Mouse (Mus musculus) heart, embryonic 11.5 days (tissue): ENCODE data around the gene Wrap53. TPM values are rescaled to one million over a fixed set of nuclear protein-coding genes. Genes with fewer than 3 reads are reported as not detected.
A peak's percentile ranks its signal among the peaks of the same experiment; 100 is the strongest.

Experiments
- ATAC-seq: fragments of 200-750 bp; cut with Nextera tagmentation; replicated peaks from 2 replicates; pipeline ENCODE4 v1.8.0; 2017; ENCODE audit warnings: moderate library complexity; ENCODE audit not compliant: insufficient number of reproducible peaks, low FRiP score, low TSS enrichment
- H3K27ac ChIP-seq: fragments of 300-500 bp; sonication (generic); 2 replicates; pipeline ENCODE4 v1.5.1; 2014; ENCODE audit warnings: mild to moderate bottlenecking, low read depth, low read length
- H3K27me3 ChIP-seq: fragments of 300-500 bp; sonication (generic); 2 replicates; pipeline ENCODE4 v1.6.1; 2014; ENCODE audit warnings: mild to moderate bottlenecking, low read length, mixed read lengths; ENCODE audit not compliant: control insufficient read depth, insufficient read depth
- H3K36me3 ChIP-seq: fragments of 300-500 bp; sonication (generic); 2 replicates; pipeline ENCODE4 v1.6.1; 2014; ENCODE audit warnings: mild to moderate bottlenecking, low read length, moderate library complexity, mixed read lengths; ENCODE audit not compliant: control insufficient read depth, insufficient read depth
- H3K4me1 ChIP-seq: fragments of 300-500 bp; sonication (generic); 2 replicates; pipeline ENCODE4 v1.6.1; 2014; ENCODE audit warnings: low read length; ENCODE audit not compliant: control insufficient read depth, insufficient read depth
- H3K4me2 ChIP-seq: fragments of 300-500 bp; sonication (generic); 2 replicates; pipeline ENCODE4 v1.6.1; 2014; ENCODE audit warnings: mild to moderate bottlenecking, moderate library complexity
- H3K4me3 ChIP-seq: fragments of 300-500 bp; sonication (generic); 2 replicates; pipeline ENCODE4 v1.5.1; 2014; ENCODE audit warnings: low read depth, low read length
- H3K9ac ChIP-seq: fragments of 300-500 bp; sonication (generic); 2 replicates; pipeline ENCODE4 v1.6.1; 2014; ENCODE audit warnings: mild to moderate bottlenecking, low read depth, low read length, moderate library complexity
- H3K9me3 ChIP-seq: fragments of 300-500 bp; sonication (generic); replicated peaks from 2 replicates; pipeline ENCODE4 v1.6.1; 2016; ENCODE audit warnings: low read length; ENCODE audit not compliant: control insufficient read depth
- WGBS: fragments of 180-500 bp; shearing (Covaris S2); extraction: QIAGEN DNeasy Blood & Tissue Kit; methylation state at CpG from one replicate; pipeline ENCODE4 v1.1.7; 2014; ENCODE audit not compliant: insufficient replicate concordance; 5-methylcytosine and 5-hydroxymethylcytosine counted together
- polyA plus RNA-seq: library from polyadenylated mRNA; unstranded; fragments of >200 nt; fragmentation: Nextera tagmentation; extraction: Ambion mirVana; gene quantifications from 2 replicates; pipeline ENCODE4 v1.2.1, GENCODE M21; 2014

The Wrap53 gene
- polyA plus RNA-seq, 1 experiment from 2014 or later: 20.3 TPM

DNA sequence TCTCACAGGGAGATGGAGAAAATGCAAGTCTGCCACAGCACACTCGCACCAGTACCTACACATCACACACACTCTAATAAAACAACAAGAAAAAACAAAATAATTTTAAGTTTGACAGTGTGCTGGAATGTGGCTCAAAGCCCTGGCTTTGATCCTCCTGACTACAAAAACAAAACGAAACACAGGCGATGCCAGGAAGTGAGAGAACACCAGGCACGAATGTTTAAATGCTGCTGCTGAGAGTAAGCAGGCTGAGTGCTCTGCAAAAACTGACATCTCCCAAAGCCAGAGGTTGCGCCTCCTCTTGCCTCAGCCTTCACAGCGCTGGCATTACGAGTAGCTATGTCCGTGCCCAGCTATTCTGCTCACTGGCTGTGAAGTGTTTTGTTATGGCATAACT is 14.9 kb downstream of the Wrap53 start:
- no peak overlapping the region for H3K9ac ChIP-seq
- ATAC-seq: no peak
- no peak overlapping the region for H3K4me2 ChIP-seq
- peaks cover 35% of the 10 kb centered on the region for H3K4me1 ChIP-seq
- H3K36me3 ChIP-seq: peaks cover 2% of the 10 kb centered on the region
- 68% methylated on average over 8 of the region's 8 CpGs for WGBS
- no peak overlapping the region for H3K27ac ChIP-seq
- no peaks in the 10 kb centered on the region for H3K9me3 ChIP-seq
- H3K27me3 ChIP-seq: peaks cover 6% of the 10 kb centered on the region; the same call in 1 of the 2 replicates
- H3K4me3 ChIP-seq: no peak overlapping the region

DNA sequence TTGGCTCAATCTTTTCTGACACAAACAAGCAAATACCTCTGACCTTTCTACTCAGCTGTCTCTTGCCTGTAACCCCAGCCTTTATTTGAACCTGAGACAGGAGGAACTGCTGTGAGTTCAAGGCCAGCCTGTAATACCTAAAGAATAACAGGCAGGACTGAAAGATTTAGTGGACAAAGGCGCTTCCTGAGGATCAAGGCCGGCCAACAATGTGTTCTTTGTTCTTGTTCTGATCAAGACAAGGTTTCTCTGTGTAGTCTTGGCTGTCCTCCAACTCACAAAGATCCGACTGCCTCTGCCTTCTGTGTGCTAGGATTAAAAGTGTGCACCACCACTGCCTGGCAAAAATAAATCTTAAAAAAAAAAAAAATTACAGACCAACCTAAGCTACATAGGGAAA is 15.7 kb downstream of the Wrap53 start:
- Histone ChIP-seq H3K4me2 (no peak overlapping the region; the same call in 1 of the 2 replicates), H3K9me3 (no peaks in the 10 kb centered on the region), H3K4me1 (peaks cover 39% of the 10 kb centered on the region), H3K27me3 (peaks cover 6% of the 10 kb centered on the region; the same call in 1 of the 2 replicates), H3K27ac (no peak overlapping the region), H3K9ac (no peak overlapping the region), H3K4me3 (no peak overlapping the region), H3K36me3 (peaks cover 2% of the 10 kb centered on the region; the same call in 1 of the 2 replicates)
- 56% methylated on average over 3 of the region's 3 CpGs for WGBS
- no peak for ATAC-seq

DNA sequence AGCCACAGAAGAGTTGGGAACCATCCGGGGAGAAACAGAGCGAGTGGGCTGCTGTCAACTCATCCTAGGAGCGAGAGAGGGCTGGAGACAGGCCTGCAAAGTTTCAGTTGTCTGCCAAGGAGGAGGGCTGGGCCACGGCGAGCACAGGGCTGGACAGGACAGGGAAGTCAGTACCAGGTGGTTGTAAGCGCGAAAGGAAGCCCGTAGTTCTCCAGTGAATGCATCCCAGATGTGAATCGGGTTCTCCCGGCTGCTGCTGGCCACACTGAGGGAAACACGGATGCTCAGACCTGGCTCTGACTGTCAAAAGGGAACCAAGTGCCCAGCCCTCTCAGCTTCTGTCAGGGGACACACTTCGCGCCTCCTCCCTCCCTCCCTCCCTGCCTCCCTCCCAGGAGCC is 16.7 kb downstream of the Wrap53 start:
- Histone ChIP-seq H3K9ac (no peak overlapping the region), H3K27me3 (peaks cover 6% of the 10 kb centered on the region; the same call in 1 of the 2 replicates), H3K4me1 (peaks cover 47% of the 10 kb centered on the region), H3K9me3 (no peaks in the 10 kb centered on the region), H3K36me3 (peaks cover 2% of the 10 kb centered on the region; the same call in 1 of the 2 replicates), H3K27ac (peak overlapping the region; percentile 25; the same call in 1 of the 2 replicates), H3K4me2 (peak overlapping the region; percentile 22), H3K4me3 (no peak overlapping the region)
- WGBS: 49% methylated on average over 13 of the region's 13 CpGs
- no peak for ATAC-seq

DNA sequence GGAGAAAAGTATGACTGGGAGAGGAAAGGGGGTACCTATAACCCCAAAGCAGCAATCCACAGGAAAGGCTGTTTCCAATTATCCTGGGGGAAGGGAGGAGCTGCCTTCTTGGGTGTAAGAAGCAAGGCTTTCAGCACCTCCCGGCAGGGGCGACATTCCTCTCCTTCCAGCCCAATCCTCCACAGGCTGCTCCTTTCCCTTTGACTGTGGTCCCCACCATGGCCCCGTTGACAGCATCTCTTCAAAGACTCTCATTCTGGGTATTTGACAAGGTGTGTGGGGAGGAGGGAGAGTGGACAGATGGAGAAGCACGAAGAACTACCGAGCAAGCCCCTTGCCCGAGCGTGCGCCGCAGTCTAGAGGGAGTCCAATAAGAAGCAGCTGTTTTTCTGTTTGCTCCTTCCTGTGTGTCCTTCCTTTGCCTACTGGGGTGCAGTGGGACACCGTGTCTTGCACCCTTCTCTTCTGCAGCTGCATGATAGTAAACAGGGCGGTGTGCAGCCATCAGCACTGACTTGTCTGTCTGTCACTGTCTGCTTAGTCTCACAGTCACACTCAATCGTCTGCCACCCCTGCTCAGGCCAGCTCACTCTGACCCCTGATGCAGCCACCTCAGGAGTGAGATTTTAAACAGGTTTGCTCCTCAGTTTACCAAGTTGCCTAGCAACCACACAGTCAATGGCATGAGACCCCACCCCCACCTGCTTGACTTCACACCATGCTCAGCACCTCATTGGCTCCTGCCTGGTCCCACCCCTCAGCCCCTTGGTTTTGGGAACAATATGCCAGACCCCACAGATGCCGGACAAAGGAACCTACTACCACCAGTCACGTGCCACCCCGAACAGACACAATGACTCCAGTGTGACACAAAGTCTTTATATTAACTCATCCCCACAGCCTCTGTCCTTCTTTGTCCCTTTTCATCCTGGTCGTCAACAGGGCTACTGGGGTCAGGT is 18.9 kb downstream of the Wrap53 start:
- peak overlapping the region; percentile 99 for H3K27ac ChIP-seq
- H3K4me1 ChIP-seq: peaks cover 62% of the 10 kb centered on the region
- whole genome bisulfite sequencing: 21% methylated on average over 16 of the region's 16 CpGs
- no peaks in the 10 kb centered on the region for H3K9me3 ChIP-seq
- H3K4me2 ChIP-seq: peak overlapping the region; percentile 98
- peaks cover 6% of the 10 kb centered on the region; the same call in 1 of the 2 replicates for H3K27me3 ChIP-seq
- H3K4me3 ChIP-seq: peak overlapping the region; percentile 74; the same call in 1 of the 2 replicates
- H3K36me3 ChIP-seq: peaks cover 2% of the 10 kb centered on the region; the same call in 1 of the 2 replicates
- peak overlapping the region; percentile 54; the same call in 1 of the 2 replicates for H3K9ac ChIP-seq
- no peak for ATAC-seq

DNA sequence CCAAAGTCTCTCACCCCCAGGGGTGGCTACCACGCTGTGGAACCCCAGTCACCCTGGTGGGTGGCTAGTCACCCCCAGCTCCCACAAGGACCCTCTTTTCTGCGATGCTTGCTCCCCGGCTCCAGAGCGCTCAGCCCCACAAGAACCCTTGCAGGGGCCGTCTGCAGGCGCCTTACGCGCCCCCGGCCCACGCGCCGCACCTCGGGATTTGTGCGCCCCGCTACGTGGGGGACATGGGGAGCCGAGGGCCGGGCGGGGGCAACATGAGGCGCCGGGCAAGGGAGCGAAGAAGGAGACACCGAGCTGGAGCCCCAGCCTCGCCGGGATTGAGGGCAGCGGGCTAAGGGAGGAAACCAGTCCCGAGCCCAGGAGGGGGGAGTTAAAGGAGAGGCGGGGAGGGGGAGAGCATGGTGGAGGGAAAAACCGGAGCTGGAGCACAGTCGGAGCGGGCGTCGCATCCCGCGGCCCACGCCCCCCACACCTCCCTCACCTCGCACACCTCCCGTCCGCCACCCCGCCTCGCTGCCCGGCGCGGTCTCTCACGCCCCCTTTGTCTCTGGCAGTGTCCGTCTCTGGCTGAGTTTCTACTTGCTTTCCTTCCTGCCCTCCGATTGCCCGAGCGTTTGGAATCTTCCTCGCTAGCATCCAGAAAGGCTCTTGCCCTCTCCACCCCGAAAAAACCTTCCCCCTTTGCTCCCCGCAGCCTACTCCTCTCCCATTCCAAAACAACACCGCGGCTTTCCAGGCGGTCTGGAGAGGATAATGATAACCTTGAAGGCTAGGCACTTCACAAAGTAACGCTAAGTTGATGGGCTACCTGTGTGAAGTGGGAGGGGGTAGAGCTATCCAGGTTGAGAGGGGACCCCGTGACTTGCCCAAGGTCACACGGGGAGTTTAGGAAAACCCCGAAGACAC is 19.9 kb downstream of the Wrap53 start, which contains the start of gene Efnb3:
Gene Efnb3 (minus strand): TSS at position 355 of the 915 bp plus-strand sequence.
- Histone ChIP-seq H3K27ac (peak within 1 kb of the TSS; percentile 99), H3K9me3 (no peaks in the 10 kb centered on the region), H3K4me2 (peak within 1 kb of the TSS; percentile 98), H3K4me1 (peaks cover 62% of the 10 kb centered on the region), H3K36me3 (peaks cover 2% of the 10 kb centered on the region; the same call in 1 of the 2 replicates), H3K4me3 (peak within 1 kb of the TSS; percentile 74), H3K9ac (peak within 1 kb of the TSS; percentile 91), H3K27me3 (peaks cover 6% of the 10 kb centered on the region; the same call in 1 of the 2 replicates)
- peak; percentile 45 for ATAC-seq
- under 1% methylated on average over 56 of the region's 59 CpGs for WGBS

DNA sequence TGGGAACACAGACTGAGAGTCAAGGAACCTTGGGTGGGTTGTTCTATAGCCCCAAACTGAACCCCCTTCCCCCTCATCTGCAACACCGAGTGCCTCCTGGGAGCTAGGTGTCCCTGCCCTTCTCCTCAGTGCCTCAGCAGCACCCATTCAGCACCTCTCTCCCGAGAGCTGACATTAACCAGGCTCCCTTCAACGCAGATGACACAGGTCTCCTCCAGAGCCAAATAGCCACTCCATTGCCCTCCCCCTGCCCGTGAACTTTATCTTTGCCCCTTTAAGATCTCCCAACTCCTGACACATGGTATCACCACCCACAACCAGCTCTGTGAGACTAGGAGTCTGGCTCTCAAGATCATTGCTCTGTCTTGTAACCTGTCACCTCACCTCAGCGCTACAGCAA is 20.9 kb downstream of the Wrap53 start:
- Histone ChIP-seq H3K4me3 (peak overlapping the region; percentile 74), H3K36me3 (peaks cover 2% of the 10 kb centered on the region; the same call in 1 of the 2 replicates), H3K4me1 (peaks cover 62% of the 10 kb centered on the region), H3K9me3 (no peaks in the 10 kb centered on the region), H3K9ac (peak overlapping the region; percentile 91), H3K27ac (peak overlapping the region; percentile 99), H3K4me2 (peak overlapping the region; percentile 98), H3K27me3 (peaks cover 6% of the 10 kb centered on the region; the same call in 1 of the 2 replicates)
- WGBS: 5% methylated on average over 5 of the region's 5 CpGs
- peak; percentile 47 for ATAC-seq

DNA sequence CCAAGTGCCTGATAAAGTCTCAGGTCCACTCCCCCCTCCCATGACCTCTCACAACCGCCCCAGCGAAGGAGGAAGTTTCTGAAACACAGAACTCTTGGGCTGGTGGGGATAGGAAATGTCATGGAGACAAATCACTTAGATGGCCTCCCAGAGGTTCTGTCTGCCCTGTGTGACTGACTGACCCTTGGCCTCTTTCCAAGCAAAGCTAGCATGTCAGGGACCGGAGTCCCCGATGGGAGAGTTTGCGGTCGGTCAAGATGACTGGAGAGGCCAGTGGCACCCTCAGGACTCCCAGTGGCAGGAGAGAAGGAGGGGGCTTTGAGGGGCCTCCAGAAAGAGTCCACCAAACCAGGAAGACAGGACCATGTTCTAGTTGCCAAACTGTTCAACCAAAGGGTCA is 21.3 kb downstream of the Wrap53 start:
- H3K36me3 ChIP-seq: peaks cover 2% of the 10 kb centered on the region; the same call in 1 of the 2 replicates
- 12% methylated on average over 6 of the region's 6 CpGs for WGBS
- peaks cover 59% of the 10 kb centered on the region for H3K4me1 ChIP-seq
- peak overlapping the region; percentile 98 for H3K4me2 ChIP-seq
- no peak for ATAC-seq
- peak overlapping the region; percentile 91 for H3K9ac ChIP-seq
- no peaks in the 10 kb centered on the region for H3K9me3 ChIP-seq
- H3K27ac ChIP-seq: peak overlapping the region; percentile 99
- H3K27me3 ChIP-seq: peaks cover 6% of the 10 kb centered on the region; the same call in 1 of the 2 replicates
- peak overlapping the region; percentile 74 for H3K4me3 ChIP-seq
